Mouse (Mus musculus): Measurements from ENCODE around the gene Selenof. TPM values are rescaled to one million over a fixed set of nuclear protein-coding genes. Genes with fewer than 3 reads are reported as not detected.

The Selenof gene
- polyA plus RNA-seq (2012): 30.9 and 32.8 TPM in 2 replicates

GRCm38 (mm10) chr3:144570047-144570815, at the start of gene Selenof, which contains the start of gene Hs2st1:
TSS of gene Selenof (plus strand) at chr3:144570304.
TSS of gene Hs2st1 (minus strand) at chr3:144570181.

Other genes with a start within 250 kb of the Selenof start
- gene Hs2st1, start 123 bp upstream of the Selenof start, polyA plus RNA-seq (2012): 2.2 and 4.7 TPM in 2 replicates
- gene Sh3glb1, start 150.0 kb downstream of the Selenof start, polyA plus RNA-seq (2012): 26.2 and 35.3 TPM in 2 replicates
- 0.33 and 0.39 TPM in 2 replicates for gene Clca3a1, start 190.7 kb downstream of the Selenof start, polyA plus RNA-seq (2012)
- not detected in 2 replicates for gene Clca3a2, start 249.2 kb downstream of the Selenof start, polyA plus RNA-seq (2012)

Data from megakaryocyte-erythroid progenitor cell, adult 5 weeks (primary cell).